Mouse (Mus musculus): ENCODE data around the gene Selenom. TPM values are rescaled to one million over a fixed set of nuclear protein-coding genes. Genes with fewer than 3 reads are reported as not detected.

The Selenom gene
- total and polyA plus RNA-seq, 3 experiments: 4.1 to 33.0 (median 7.1) TPM

DNA sequence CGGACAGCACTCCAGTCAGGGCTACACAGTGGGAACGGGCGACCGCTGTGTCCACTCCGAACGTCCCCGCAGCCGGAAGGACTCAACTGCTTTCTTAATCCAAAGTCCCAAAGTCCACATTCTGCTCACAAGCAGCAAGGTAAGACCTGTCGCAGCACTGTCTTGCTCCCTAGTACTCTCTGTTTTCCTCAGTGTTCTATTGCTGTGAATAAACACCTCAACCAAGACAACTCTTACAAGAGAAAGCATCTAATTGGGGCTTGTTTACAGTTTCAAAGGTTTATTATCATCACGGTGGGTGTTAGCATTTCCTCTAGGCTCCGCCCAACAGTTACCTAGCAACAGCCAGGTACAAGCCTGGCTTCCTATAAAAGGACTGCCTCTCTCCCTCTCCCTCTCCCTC lies 43.0 kb upstream of the Selenom start:
- Histone ChIP-seq H3K9me3 (replicated peaks; ENCODE audit: low read length) (no peaks in the 10 kb centered on the region), H3K4me1 (ENCODE audit: control insufficient read depth in 1 of 2, insufficient read depth in 2 of 2) (no peaks in the 10 kb centered on the region), H3K9ac (ENCODE audit: insufficient read depth, low read depth) (no peak overlapping the region), H3K4me2 (ENCODE audit: insufficient read depth, low read depth, poor library complexity, severe bottlenecking) (no peak overlapping the region), H3K27ac (ENCODE audit: insufficient read depth, low read depth) (no peak overlapping the region), H3K79me2 (replicated peaks; ENCODE audit: control insufficient read depth, extremely low read depth, insufficient read depth, poor library complexity, severe bottlenecking) (no peaks in the 10 kb centered on the region), H3K27me3 (replicated peaks) (peaks cover 5% of the 10 kb centered on the region), H3K36me3 (replicated peaks in 1 of 2; ENCODE audit: control insufficient read depth in 1 of 2, insufficient read depth in 1 of 2, low read length in 1 of 2) (no peaks in the 10 kb centered on the region), H3K4me3 (replicated peaks in 1 of 3; ENCODE audit: low read depth in 2 of 3, low read length in 2 of 3, poor library complexity in 1 of 3) (no peak overlapping the region)
- dilution Hi-C loops (cut with MboI; ENCODE audit: extremely low pct_ligation_motif_present, extremely low pct_unique_long_range_greater_than_20kb, low sequenced_read_pairs): no loop called here
- in situ Hi-C loops (cut with MboI; ENCODE audit: low pct_ligation_motif_present, low pct_unique_long_range_greater_than_20kb, low sequenced_read_pairs): loop anchor here (10.0 kb wide), 1 partner anchor 323 kb away; no protein-coding TSS in a partner anchor
- TF ChIP-seq RCOR1 (conservative IDR thresholded peaks at IDR 0.05; ENCODE audit: low read depth, low read length) (no peak), POLR2A (IDR thresholded peaks at IDR 0.05; ENCODE audit: low read depth, low read length) (no peak), IRF4 (IDR thresholded peaks at IDR 0.05; ENCODE audit: low read depth, low read length) (no peak), SMC3 (IDR thresholded peaks at IDR 0.05; ENCODE audit: low read depth, low read length) (no peak), TCF12 (IDR thresholded peaks at IDR 0.05; ENCODE audit: low read depth, low read length) (no peak), KAT2A (IDR thresholded peaks at IDR 0.05; ENCODE audit: insufficient replicate concordance, low read length) (no peak), GABPA (IDR thresholded peaks at IDR 0.05; ENCODE audit: insufficient replicate concordance, low read depth, low read length) (no peak), CTCF (conservative IDR thresholded peaks at IDR 0.05 in 1 of 2, IDR thresholded peaks at IDR 0.05 in 1 of 2; ENCODE audit: low read depth in 2 of 2, low read length in 2 of 2) (no peak)
- no peak for DNase-seq (ENCODE audit: extremely low read depth)

DNA sequence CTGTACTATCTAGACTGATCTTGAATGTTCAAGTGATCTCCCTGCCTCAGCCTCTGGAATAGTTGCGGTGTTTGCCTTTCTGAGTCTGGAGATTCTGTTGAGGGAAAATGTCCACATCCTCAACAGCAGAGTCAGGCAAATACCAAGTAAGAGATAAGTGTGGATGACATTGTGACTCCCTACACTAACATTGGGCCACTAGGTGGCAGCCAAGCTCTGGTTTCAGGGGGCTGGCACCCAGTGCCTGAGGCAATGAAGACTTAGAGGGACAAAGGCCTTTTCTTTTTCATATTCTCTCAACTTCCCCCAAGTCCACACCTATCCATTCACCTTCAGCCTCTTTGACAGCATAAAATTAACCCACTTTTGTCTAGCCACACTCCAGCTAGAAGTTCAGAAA lies 42.0 kb upstream of the Selenom start:
- dilution Hi-C loops (cut with MboI; ENCODE audit: extremely low pct_ligation_motif_present, extremely low pct_unique_long_range_greater_than_20kb, low sequenced_read_pairs) (no loop called here), in situ Hi-C loops (cut with MboI; ENCODE audit: low pct_ligation_motif_present, low pct_unique_long_range_greater_than_20kb, low sequenced_read_pairs) (loop anchor here (10.0 kb wide), 1 partner anchor 322 kb away; no protein-coding TSS in a partner anchor)
- Histone ChIP-seq H3K36me3 (replicated peaks in 1 of 2; ENCODE audit: control insufficient read depth in 1 of 2, insufficient read depth in 1 of 2, low read length in 1 of 2) (no peaks in the 10 kb centered on the region), H3K27ac (ENCODE audit: insufficient read depth, low read depth) (no peak overlapping the region), H3K9ac (ENCODE audit: insufficient read depth, low read depth) (no peak overlapping the region), H3K27me3 (replicated peaks) (peaks cover 5% of the 10 kb centered on the region), H3K9me3 (replicated peaks; ENCODE audit: low read length) (no peaks in the 10 kb centered on the region), H3K4me1 (ENCODE audit: control insufficient read depth in 1 of 2, insufficient read depth in 2 of 2) (no peaks in the 10 kb centered on the region), H3K79me2 (replicated peaks; ENCODE audit: control insufficient read depth, extremely low read depth, insufficient read depth, poor library complexity, severe bottlenecking) (no peaks in the 10 kb centered on the region), H3K4me3 (replicated peaks in 1 of 3; ENCODE audit: low read depth in 2 of 3, low read length in 2 of 3, poor library complexity in 1 of 3) (no peak overlapping the region), H3K4me2 (ENCODE audit: insufficient read depth, low read depth, poor library complexity, severe bottlenecking) (no peak overlapping the region)
- no peak for TF ChIP-seq MAX (IDR thresholded peaks at IDR 0.05; ENCODE audit: low read length)
- TF ChIP-seq NRF1 (IDR thresholded peaks at IDR 0.05; ENCODE audit: low read depth, low read length): no peak
- no peak for TF ChIP-seq MAZ (IDR thresholded peaks at IDR 0.05; ENCODE audit: low read depth, low read length)
- TF ChIP-seq SMC3 (IDR thresholded peaks at IDR 0.05; ENCODE audit: low read depth, low read length): peak; percentile 86
- no peak for TF ChIP-seq TBP (conservative IDR thresholded peaks at IDR 0.05; ENCODE audit: low read depth, low read length)
- no peak for TF ChIP-seq MAFK (IDR thresholded peaks at IDR 0.05; ENCODE audit: insufficient replicate concordance, low read length)
- TF ChIP-seq ZC3H11A (IDR thresholded peaks at IDR 0.05; ENCODE audit: low read depth, low read length): peak; percentile 16; the same call in 1 of the 2 replicates
- no peak for TF ChIP-seq HCFC1 (IDR thresholded peaks at IDR 0.05; ENCODE audit: low read depth, low read length)
- peak; percentile 42; the same call in 1 of the 2 replicates for TF ChIP-seq NELFE (IDR thresholded peaks at IDR 0.05; ENCODE audit: low read depth, low read length)
- peak; percentile 85 for TF ChIP-seq RAD21 (IDR thresholded peaks at IDR 0.05; ENCODE audit: low read depth, low read length)
- TF ChIP-seq ZKSCAN1 (IDR thresholded peaks at IDR 0.05; ENCODE audit: borderline replicate concordance, low read depth, low read length): no peak
- TF ChIP-seq CTCF (conservative IDR thresholded peaks at IDR 0.05 in 1 of 2, IDR thresholded peaks at IDR 0.05 in 1 of 2; ENCODE audit: low read depth in 2 of 2, low read length in 2 of 2): peak; percentile 82 to 95
- TF ChIP-seq BHLHE40 (IDR thresholded peaks at IDR 0.05; ENCODE audit: low read depth, low read length): no peak
- no peak for TF ChIP-seq SIN3A (IDR thresholded peaks at IDR 0.05; ENCODE audit: low read length)
- no peak for TF ChIP-seq POLR2A (IDR thresholded peaks at IDR 0.05; ENCODE audit: low read depth, low read length)
- TF ChIP-seq EP300 (IDR thresholded peaks at IDR 0.05; ENCODE audit: low read length): no peak
- no peak for TF ChIP-seq USF2 (conservative IDR thresholded peaks at IDR 0.05; ENCODE audit: low read depth, low read length)
- no peak for TF ChIP-seq JUN (IDR thresholded peaks at IDR 0.05; ENCODE audit: insufficient read depth, low read depth, low read length)
- TF ChIP-seq MEF2A (IDR thresholded peaks at IDR 0.05; ENCODE audit: borderline replicate concordance, low read depth, low read length): no peak; the same call in 1 of the 2 replicates
- TF ChIP-seq ZNF384 (IDR thresholded peaks at IDR 0.05; ENCODE audit: low read depth, low read length): no peak
- TF ChIP-seq IRF4 (IDR thresholded peaks at IDR 0.05; ENCODE audit: low read depth, low read length): 0 out of 2 replicates have a peak, but pooled peaks have one; percentile 30
- TF ChIP-seq MYC (IDR thresholded peaks at IDR 0.05; ENCODE audit: low read depth, low read length): no peak
- no peak for TF ChIP-seq TCF12 (IDR thresholded peaks at IDR 0.05; ENCODE audit: low read depth, low read length)
- TF ChIP-seq KAT2A (IDR thresholded peaks at IDR 0.05; ENCODE audit: insufficient replicate concordance, low read length): no peak
- no peak for TF ChIP-seq PAX5 (IDR thresholded peaks at IDR 0.05; ENCODE audit: low read length)
- DNase-seq (ENCODE audit: extremely low read depth): peak; percentile 88

Measured in CH12.LX (cell line).